Mouse (Mus musculus) kidney, adult 18-20 months (tissue): ENCODE results near the gene Fam174b.

Source experiments
- DNase-seq: peaks from one replicate; pipeline ENCODE4 v3.0.0; 2021

The Fam174b gene

DNA sequence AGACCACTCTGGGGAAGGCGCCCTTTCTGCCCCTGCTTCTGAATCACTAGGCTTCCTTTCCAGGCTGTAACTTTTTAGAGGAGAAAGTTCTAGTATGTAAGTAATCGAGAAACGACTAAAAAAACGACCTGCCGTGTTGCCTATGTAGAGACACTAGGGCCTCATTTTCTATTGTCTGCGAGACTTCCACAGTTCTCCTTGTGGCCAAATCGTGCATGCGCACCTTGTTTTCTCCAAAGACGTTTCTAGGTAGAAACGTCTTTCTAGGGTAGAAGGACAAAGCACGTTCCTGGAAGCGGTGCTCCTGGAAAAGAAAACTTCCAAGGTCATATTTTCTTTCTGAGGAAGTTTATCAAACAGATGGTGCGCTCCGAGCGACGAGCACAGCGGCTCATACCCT is 79.3 kb downstream of the Fam174b start:
- DNase-seq, result no peak
